Mouse (Mus musculus): ENCODE measurements around the gene Olfr1368. TPM values are rescaled to one million over a fixed set of nuclear protein-coding genes. Genes with fewer than 3 reads are reported as not detected.
"Not testable (repeated sequence)": the region's sequence is repeated elsewhere in the genome, so short reads cannot be mapped to it uniquely, and the experiment has no call there.

Olfr1368 gene
- polyA plus RNA-seq, 1 experiment, result not detected

DNA sequence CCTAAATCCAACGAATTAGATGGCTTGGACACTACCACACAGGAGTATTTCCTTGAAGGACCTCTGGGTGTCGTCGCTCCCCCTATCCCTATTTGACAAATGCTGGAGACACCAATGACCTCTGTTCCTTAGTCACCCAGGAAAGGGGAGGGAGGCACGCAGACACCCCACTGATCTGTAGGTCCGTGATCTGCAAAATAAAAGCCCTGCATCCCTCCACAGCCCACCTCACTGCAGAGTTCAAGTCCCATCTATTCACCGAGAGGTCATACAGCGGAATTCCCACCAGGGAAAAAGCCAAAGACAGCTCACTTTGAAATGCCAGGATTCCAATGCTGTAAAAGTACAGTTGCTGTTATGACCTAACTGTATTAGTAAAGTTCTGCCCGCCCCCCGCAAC is 12.4 kb upstream of the Olfr1368 start:
- H3K4me1 ChIP-seq (ENCODE audit: control insufficient read depth, insufficient read depth, insufficient read length, low read length), result no peaks in the 10 kb centered on the region
- H3K4me3 ChIP-seq (ENCODE audit: insufficient read depth, low read depth, low read length), result peak overlapping the region; percentile 10; the same call in 1 of the 2 replicates
- H3K27ac ChIP-seq (replicated peaks; ENCODE audit: low read depth, low read length), result no peak overlapping the region

DNA sequence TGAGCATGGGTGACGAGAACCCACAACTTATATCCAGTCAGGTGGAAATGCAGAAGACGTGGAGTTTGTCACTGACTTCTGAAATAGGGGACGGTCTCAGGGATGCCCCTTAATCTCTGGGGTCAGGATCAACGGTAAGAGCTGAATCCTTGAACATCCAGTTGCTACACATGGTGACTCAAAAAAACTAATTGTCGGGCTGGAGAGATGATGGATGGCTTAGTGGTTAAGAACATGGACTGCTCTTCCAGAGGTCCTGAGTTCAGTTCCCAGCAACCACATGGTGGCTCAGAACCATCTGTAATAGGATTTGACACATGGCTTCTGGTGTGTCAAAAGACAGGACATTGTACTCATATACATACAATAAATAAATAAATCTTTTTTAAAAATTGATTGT is 10.2 kb upstream of the Olfr1368 start:
- H3K4me1 ChIP-seq (ENCODE audit: control insufficient read depth, insufficient read depth, insufficient read length, low read length), result no peaks in the 10 kb centered on the region
- no peak overlapping the region for H3K4me3 ChIP-seq (ENCODE audit: insufficient read depth, low read depth, low read length)
- H3K27ac ChIP-seq (replicated peaks; ENCODE audit: low read depth, low read length), result no peak overlapping the region

DNA sequence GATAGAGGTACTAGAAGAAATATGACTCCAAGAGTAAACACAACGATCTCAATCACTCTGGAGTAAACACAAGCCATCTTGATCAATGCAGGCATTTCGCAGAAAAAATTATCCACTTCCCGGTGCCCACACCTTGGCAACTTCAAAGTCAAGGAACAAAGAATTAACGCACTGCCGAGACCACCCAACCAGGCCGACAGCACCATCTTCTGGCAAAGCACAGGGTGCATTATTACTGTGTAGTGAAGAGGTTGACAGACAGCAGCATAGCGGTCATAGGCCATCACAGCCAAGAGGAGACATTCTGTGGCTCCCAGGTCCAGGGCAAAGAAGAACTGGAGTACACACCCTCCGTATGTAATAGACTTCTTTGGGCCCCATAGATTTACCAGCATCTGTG is 3.2 kb downstream of the Olfr1368 start:
- no peak overlapping the region for H3K4me3 ChIP-seq (ENCODE audit: insufficient read depth, low read depth, low read length)
- no peaks in the 10 kb centered on the region for H3K4me1 ChIP-seq (ENCODE audit: control insufficient read depth, insufficient read depth, insufficient read length, low read length)
- H3K27ac ChIP-seq (replicated peaks; ENCODE audit: low read depth, low read length), result no peak overlapping the region

DNA sequence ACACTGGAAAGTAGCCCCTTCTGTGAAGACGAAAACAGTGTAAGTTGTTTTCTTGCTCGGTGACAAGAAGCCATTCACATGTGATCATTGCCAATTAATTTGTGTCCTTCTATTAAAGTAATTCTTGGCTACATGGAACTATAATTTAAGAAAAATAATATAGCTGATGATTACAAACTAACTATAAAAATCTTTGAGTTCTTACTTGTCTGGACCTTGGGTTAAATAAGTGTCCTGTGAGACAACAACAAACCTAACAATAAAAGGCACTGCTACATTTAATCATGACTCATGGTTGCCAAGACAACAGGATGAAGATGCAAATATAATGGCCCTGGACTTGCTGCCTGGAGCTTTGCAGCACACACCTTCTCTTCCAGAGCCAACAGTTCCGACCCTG is 16.3 kb downstream of the Olfr1368 start, which contains the start of gene Olfr263:
Gene Olfr263 (plus strand): TSS at position 301 of the 400 bp plus-strand sequence.
- not testable (repeated sequence) for H3K27ac ChIP-seq (replicated peaks; ENCODE audit: low read depth, low read length); H3K4me1 ChIP-seq (ENCODE audit: control insufficient read depth, insufficient read depth, insufficient read length, low read length); H3K4me3 ChIP-seq (ENCODE audit: insufficient read depth, low read depth, low read length)

DNA sequence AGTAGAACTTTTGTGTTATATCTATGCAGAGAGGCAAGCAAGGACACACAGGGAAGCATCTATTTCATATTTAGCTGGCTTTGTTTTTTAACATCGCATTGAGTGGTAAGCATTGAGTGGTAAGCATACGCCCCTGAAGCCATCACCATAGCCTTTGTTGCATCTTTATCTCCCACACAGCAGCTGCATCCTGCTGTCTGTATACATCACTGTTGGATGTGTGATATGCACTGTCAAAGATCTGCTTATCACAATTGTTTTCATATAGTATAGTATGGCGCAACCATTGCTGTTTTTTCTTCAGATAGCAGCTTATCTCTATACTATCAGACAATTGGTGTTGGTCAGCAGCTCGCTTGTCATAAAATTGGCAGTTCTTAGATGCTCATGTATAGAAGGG is 31.5 kb downstream of the Olfr1368 start:
- Histone ChIP-seq H3K4me1 (ENCODE audit: control insufficient read depth, insufficient read depth, insufficient read length, low read length) (no peaks in the 10 kb centered on the region), H3K27ac (replicated peaks; ENCODE audit: low read depth, low read length) (no peak overlapping the region), H3K4me3 (ENCODE audit: insufficient read depth, low read depth, low read length) (no peak overlapping the region)

DNA sequence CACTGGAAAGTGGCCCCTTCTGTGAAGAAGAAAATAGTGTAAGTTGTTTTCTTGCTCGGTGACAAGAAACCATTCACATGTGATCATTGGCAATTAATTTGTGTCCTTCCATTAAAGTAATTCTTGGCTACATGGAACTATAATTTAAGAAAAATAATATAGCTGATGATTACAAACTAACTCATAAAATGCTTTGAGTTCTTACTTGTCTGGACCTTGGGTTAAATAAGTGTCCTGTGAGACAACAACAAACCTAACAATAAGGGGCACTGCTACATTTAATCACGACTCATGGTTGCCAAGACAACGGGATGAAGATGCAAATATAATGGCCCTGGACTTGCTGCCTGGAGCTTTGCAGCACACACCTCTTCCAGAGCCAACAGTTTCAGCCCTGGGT is 34.5 kb downstream of the Olfr1368 start, which contains the start of gene Olfr1369-ps1:
Gene Olfr1369-ps1 (plus strand): TSS at position 301 of the 400 bp plus-strand sequence.
- H3K4me3 ChIP-seq (ENCODE audit: insufficient read depth, low read depth, low read length); H3K27ac ChIP-seq (replicated peaks; ENCODE audit: low read depth, low read length); H3K4me1 ChIP-seq (ENCODE audit: control insufficient read depth, insufficient read depth, insufficient read length, low read length): not testable (repeated sequence)

DNA sequence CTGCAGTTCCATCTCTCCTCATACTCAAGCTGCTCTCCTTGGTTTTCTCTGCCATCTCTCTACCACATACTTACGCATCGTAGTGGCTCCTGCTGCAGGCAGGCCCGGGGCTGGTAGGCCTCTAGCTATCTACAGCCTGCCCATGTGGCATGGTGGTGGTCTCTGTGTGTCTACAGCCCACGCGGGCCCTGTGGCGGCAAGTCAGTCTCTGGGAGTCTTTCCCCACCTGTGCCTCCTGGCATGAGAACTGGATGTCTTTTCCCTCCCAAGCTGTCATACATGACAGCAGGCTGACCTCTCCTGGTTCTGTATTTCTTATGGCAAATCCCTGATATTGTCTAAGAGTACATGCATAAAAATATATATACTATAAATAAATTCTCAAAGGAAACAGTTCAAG is 35.2 kb downstream of the Olfr1368 start:
- Histone ChIP-seq H3K4me1 (ENCODE audit: control insufficient read depth, insufficient read depth, insufficient read length, low read length) (no peaks in the 10 kb centered on the region), H3K27ac (replicated peaks; ENCODE audit: low read depth, low read length) (no peak overlapping the region), H3K4me3 (ENCODE audit: insufficient read depth, low read depth, low read length) (no peak overlapping the region)

DNA sequence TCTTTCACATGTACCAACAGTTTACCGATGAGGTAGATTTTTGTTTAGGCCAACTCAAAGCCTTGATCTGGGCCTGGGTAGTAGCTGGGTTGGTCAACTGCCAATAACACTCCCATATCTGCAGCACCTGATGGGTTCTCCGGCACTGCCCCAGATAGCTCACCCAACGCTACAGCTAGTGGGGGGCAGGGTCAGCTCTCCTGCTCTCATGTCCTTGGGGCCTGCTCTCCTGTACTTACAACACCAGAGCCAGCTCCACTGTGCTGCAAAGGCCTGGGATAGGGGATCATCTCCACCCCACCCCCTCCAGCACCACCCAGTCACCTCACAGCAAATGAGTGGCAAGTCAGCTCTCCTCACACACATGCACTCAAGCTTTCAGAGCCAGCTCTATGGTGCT is 35.9 kb downstream of the Olfr1368 start:
- no peak overlapping the region for H3K4me3 ChIP-seq (ENCODE audit: insufficient read depth, low read depth, low read length)
- H3K4me1 ChIP-seq (ENCODE audit: control insufficient read depth, insufficient read depth, insufficient read length, low read length), result no peaks in the 10 kb centered on the region
- H3K27ac ChIP-seq (replicated peaks; ENCODE audit: low read depth, low read length), result no peak overlapping the region

Other genes starting within 250 kb of the Olfr1368 start
- not detected in 2 replicates for gene Olfr1370, start 70.9 kb downstream of the Olfr1368 start, polyA plus RNA-seq (2012; ENCODE audit: insufficient read depth, insufficient read length, missing spikeins)
- not detected in 2 replicates for gene Olfr1369-ps1, start 34.4 kb downstream of the Olfr1368 start, polyA plus RNA-seq (2012; ENCODE audit: insufficient read depth, insufficient read length, missing spikeins)
- gene Olfr263, start 16.2 kb downstream of the Olfr1368 start, polyA plus RNA-seq (2012; ENCODE audit: insufficient read depth, insufficient read length, missing spikeins), result not detected in 2 replicates
- 9.1 and 14.4 TPM in 2 replicates for gene Trim27, start 33.6 kb upstream of the Olfr1368 start, polyA plus RNA-seq (2012; ENCODE audit: insufficient read depth, insufficient read length, missing spikeins)
- not detected in 2 replicates for gene Gpx5, start 146.9 kb upstream of the Olfr1368 start, polyA plus RNA-seq (2012; ENCODE audit: insufficient read depth, insufficient read length, missing spikeins)
- gene Gpx6, start 166.3 kb upstream of the Olfr1368 start, polyA plus RNA-seq (2012; ENCODE audit: insufficient read depth, insufficient read length, missing spikeins), result not detected in 2 replicates
- gene Olfr1367, start 201.0 kb upstream of the Olfr1368 start, polyA plus RNA-seq (2012; ENCODE audit: insufficient read depth, insufficient read length, missing spikeins), result not detected in 2 replicates
- 2.5 and 3.3 TPM in 2 replicates for gene Zscan12, start 217.0 kb upstream of the Olfr1368 start, polyA plus RNA-seq (2012; ENCODE audit: insufficient read depth, insufficient read length, missing spikeins)

All from brown adipose tissue, adult 24 weeks (tissue).